8 mouse cellular contexts compared by ENCODE assay signal in genomic region chr7:55793236-55793951, GRCm38 (mm10). TPM values are rescaled to one million over a fixed set of nuclear protein-coding genes. Genes with fewer than 3 reads are reported as not detected.
DNase-seq lines count a peak whose midpoint lies in the region; ATAC-seq and TF ChIP-seq lines count a peak whose summit lies in the region.

No protein-coding gene starts in this region.

- no peak for DNase-seq in left cerebral cortex, adult 2 months (ENCODE audit: extremely low spot score in 1 of 2, low spot score in 2 of 2)
- no peak for DNase-seq in left cerebral cortex, postnatal 14 days (ENCODE audit: low spot score in 2 of 2)
- peak; percentile 6 for DNase-seq in c-Kit-positive CD71-positive TER-119-negative erythroid progenitor cells, embryonic 14.5 days (ENCODE audit: low read depth)
- no peak for DNase-seq in gastrocnemius, postnatal 25 days
- no peak for DNase-seq in urinary bladder, postnatal 25 days (ENCODE audit: low spot score)
- DNase-seq in gastrocnemius, adult 18-20 months (ENCODE audit: low spot score), result no peak

- no peak for TF ChIP-seq CTCF in left cerebral cortex, adult 2 months (IDR thresholded peaks at IDR 0.05)

- H3K9me3 ChIP-seq in hindbrain, embryonic 12.5 days (replicated peaks), result no peaks in the 10 kb centered on the region
- H3K9me3 ChIP-seq in midbrain, embryonic 15.5 days, result no peaks in the 10 kb centered on the region

- ATAC-seq in hindbrain, embryonic 12.5 days (ENCODE audit: low FRiP score), result peak; percentile 53
- ATAC-seq in midbrain, embryonic 15.5 days (replicated peaks), result peak; percentile 37

- peaks cover 16% of the 10 kb centered on the region for H3K4me1 ChIP-seq in hindbrain, embryonic 12.5 days
- peaks cover 19% of the 10 kb centered on the region for H3K4me1 ChIP-seq in midbrain, embryonic 15.5 days

- peaks cover 20% of the 10 kb centered on the region for H3K36me3 ChIP-seq in hindbrain, embryonic 12.5 days
- H3K36me3 ChIP-seq in midbrain, embryonic 15.5 days (replicated peaks), result peaks cover 19% of the 10 kb centered on the region

- H3K27me3 ChIP-seq in hindbrain, embryonic 12.5 days, result no peaks in the 10 kb centered on the region
- no peaks in the 10 kb centered on the region for H3K27me3 ChIP-seq in midbrain, embryonic 15.5 days (replicated peaks)

- 36% methylated on average over 13 of the region's 13 CpGs for WGBS in hindbrain, embryonic 12.5 days
- 34% methylated on average over 13 of the region's 13 CpGs for WGBS in midbrain, embryonic 15.5 days

- peak overlapping the region; percentile 72 for H3K4me2 ChIP-seq in hindbrain, embryonic 12.5 days (replicated peaks)
- peak overlapping the region; percentile 71 for H3K4me2 ChIP-seq in midbrain, embryonic 15.5 days

- H3K9ac ChIP-seq in hindbrain, embryonic 12.5 days, result peak overlapping the region; percentile 90
- peak overlapping the region; percentile 64 for H3K9ac ChIP-seq in midbrain, embryonic 15.5 days

- peak overlapping the region; percentile 69 for H3K4me3 ChIP-seq in left cerebral cortex, adult 2 months
- peak overlapping the region; percentile 77 for H3K4me3 ChIP-seq in hindbrain, embryonic 12.5 days
- H3K4me3 ChIP-seq in midbrain, embryonic 15.5 days, result peak overlapping the region; percentile 62

- H3K27ac ChIP-seq in left cerebral cortex, adult 2 months, result peak overlapping the region; percentile 83
- peak overlapping the region; percentile 36 for H3K27ac ChIP-seq in hindbrain, embryonic 12.5 days
- H3K27ac ChIP-seq in midbrain, embryonic 15.5 days, result peak overlapping the region; percentile 86

- intact Hi-C loops in left cerebral cortex, adult 2 months (cut with DNase I), result no loop called here
- intact Hi-C loops in left cerebral cortex, postnatal 14 days (cut with DNase I), result no loop called here

RNA-seq across cellular contexts. Expression of gene Tubgcp5, which starts 0.6 kb away (rescaled TPM):
- 10 to 100 TPM; 33.0 to 39.2 TPM for total RNA-seq in left cerebral cortex, adult 2 months (2021)
- 10 to 100 TPM; 30.3 to 33.2 TPM for total RNA-seq in left cerebral cortex, postnatal 14 days (2021)
- 40.7 and 42.8 TPM in 2 replicates for polyA plus RNA-seq in hindbrain, embryonic 12.5 days (2016; fragmentation: Nextera tagmentation; extraction: Ambion mirVana)
- polyA plus RNA-seq in midbrain, embryonic 15.5 days (2015; fragmentation: Nextera tagmentation; extraction: Ambion mirVana), result 36.1 and 42.9 TPM in 2 replicates
- total RNA-seq in gastrocnemius, postnatal 25 days (2021), result 1 to 10 TPM; 7.2 to 8.9 TPM
- 10 to 100 TPM in 1 of 2 experiments, 1 to 10 TPM in 1; 9.9 to 10.2 TPM for total RNA-seq in gastrocnemius, adult 18-20 months (2021)

RNA-seq across cellular contexts. Expression of gene Siglech, which starts 25.4 kb away (rescaled TPM):
- 10 to 100 TPM; 10.3 to 11.6 TPM for total RNA-seq in left cerebral cortex, adult 2 months (2021)
- 10 to 100 TPM; 11.2 to 13.9 TPM for total RNA-seq in left cerebral cortex, postnatal 14 days (2021)
- 1.0 and 1.1 TPM in 2 replicates for polyA plus RNA-seq in hindbrain, embryonic 12.5 days (2016; fragmentation: Nextera tagmentation; extraction: Ambion mirVana)
- polyA plus RNA-seq in midbrain, embryonic 15.5 days (2015; fragmentation: Nextera tagmentation; extraction: Ambion mirVana), result 1.8 and 2.2 TPM in 2 replicates
- under 1 TPM; 0.32 to 0.38 TPM for total RNA-seq in gastrocnemius, postnatal 25 days (2021)
- total RNA-seq in gastrocnemius, adult 18-20 months (2021), result under 1 TPM; 0.31 to 0.43 TPM

RNA-seq across cellular contexts. Expression of gene Cyfip1, which starts 48.2 kb away (rescaled TPM):
- 10 to 100 TPM; 68.1 to 75.4 TPM for total RNA-seq in left cerebral cortex, adult 2 months (2021)
- total RNA-seq in left cerebral cortex, postnatal 14 days (2021), result 10 to 100 TPM; 71.3 to 75.2 TPM
- polyA plus RNA-seq in hindbrain, embryonic 12.5 days (2016; fragmentation: Nextera tagmentation; extraction: Ambion mirVana), result 81.3 and 83.7 TPM in 2 replicates
- polyA plus RNA-seq in midbrain, embryonic 15.5 days (2015; fragmentation: Nextera tagmentation; extraction: Ambion mirVana), result 47.6 and 48.9 TPM in 2 replicates
- 10 to 100 TPM; 21.0 to 22.3 TPM for total RNA-seq in gastrocnemius, postnatal 25 days (2021)
- total RNA-seq in gastrocnemius, adult 18-20 months (2021), result 10 to 100 TPM; 20.3 to 21.0 TPM

Comparison
In these comparisons a context has a peak if more than half of its experiments do, and no peak if none do; other contexts are left out.
1. H3K27ac ChIP-seq: peak in every context shown above with its lines; median percentile 86 in midbrain, embryonic 15.5 days; 83 in left cerebral cortex, adult 2 months; 36 in hindbrain, embryonic 12.5 days.
2. RNA of gene Siglech, which starts 25.4 kb away (total RNA-seq): 11.2 to 13.9 TPM in left cerebral cortex, postnatal 14 days and 10.3 to 11.6 TPM in left cerebral cortex, adult 2 months; 0.31 to 0.43 TPM in gastrocnemius, adult 18-20 months and 0.32 to 0.38 TPM in gastrocnemius, postnatal 25 days; every median in the first group is over 4 times any median in the second.
3. Peak in every context shown above with its lines, with median percentiles within 50 percentile points of each other: H3K4me3 ChIP-seq.